9 mouse cellular contexts compared by ENCODE assay signal in the genomic region with DNA sequence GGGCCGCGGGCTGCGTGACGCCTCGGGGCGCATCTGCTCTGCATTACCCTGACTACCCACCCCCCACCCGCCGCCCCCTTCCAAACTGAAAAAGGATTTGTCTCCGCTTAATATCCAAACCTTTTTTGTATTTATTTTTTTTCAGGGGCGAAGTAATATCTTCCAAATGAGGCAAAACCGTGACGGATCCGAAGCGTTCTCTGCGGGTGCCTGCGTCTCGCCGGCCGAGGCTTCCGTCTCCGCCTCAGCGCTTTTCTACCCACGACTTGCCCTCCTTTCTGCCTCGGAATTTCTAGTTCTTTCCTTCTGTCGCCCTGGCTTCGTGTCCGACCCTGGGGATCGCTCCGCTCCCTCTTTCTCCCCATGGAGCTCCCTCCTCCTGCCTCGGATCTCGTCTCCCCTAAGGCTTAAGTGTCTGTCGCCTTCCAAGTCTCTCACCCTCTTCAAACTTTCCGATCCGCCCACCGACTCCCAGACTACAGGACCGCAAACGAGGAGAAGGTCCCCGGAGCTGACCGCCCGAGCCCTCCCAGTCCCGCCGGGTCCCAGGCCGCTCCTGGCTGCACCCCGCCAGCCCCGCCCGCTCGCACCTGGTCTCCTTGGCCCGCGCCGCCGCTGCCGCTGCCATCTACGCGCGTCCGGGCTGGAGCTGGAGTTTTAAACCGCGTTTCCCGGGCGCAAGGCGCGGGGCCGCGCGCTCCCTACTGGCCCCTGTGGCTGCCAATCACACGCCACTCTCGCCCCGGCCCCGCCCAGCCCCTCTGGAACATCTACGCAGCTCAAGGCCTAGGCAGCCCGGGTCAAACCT. TPM values are rescaled to one million over a fixed set of nuclear protein-coding genes. Genes with fewer than 3 reads are reported as not detected.
A peak's percentile ranks its signal among the peaks of the same experiment; 100 is the strongest.
DNase-seq lines count a peak whose midpoint lies in the region; ATAC-seq and TF ChIP-seq lines count a peak whose summit lies in the region.
"Had no signal": no experiment of that assay in that cellular context is flagged by ENCODE, and none has a peak within 500 bp of the region (broad histone marks: within the 10 kb centered on the region; RNA-seq: fewer than 3 reads in every experiment).

Gene Dmbx1, minus strand, starts transcription at position 632 of the 808 bp plus-strand sequence.

- ATAC-seq in forebrain, embryonic 15.5 days (replicated peaks): peak; percentile 33; the same call in 1 of the 2 replicates
- peak; percentile 82 for ATAC-seq in midbrain, embryonic 11.5 days (ENCODE audit: low FRiP score)

- WGBS in cerebellum, adult 2 months: 1% methylated on average over 71 of the region's 71 CpGs
- WGBS in forebrain, embryonic 15.5 days: under 1% methylated on average over 71 of the region's 71 CpGs
- 1% methylated on average over 70 of the region's 71 CpGs for WGBS in midbrain, embryonic 11.5 days

- no peak within 1 kb of the TSS for H3K27ac ChIP-seq in cerebellum, adult 2 months (ENCODE audit: insufficient read depth, low read length)
- no peak within 1 kb of the TSS for H3K27ac ChIP-seq in MEL (ENCODE audit: control insufficient read depth, low read depth, low read length)
- H3K27ac ChIP-seq in forebrain, embryonic 15.5 days (replicated peaks): no peak within 1 kb of the TSS
- peak within 1 kb of the TSS; percentile 44; the same call in 1 of the 2 replicates for H3K27ac ChIP-seq in midbrain, embryonic 11.5 days (ENCODE audit: low read depth, low read length)

- H3K9me3 ChIP-seq in MEL (replicated peaks; ENCODE audit: insufficient read depth, low read length): no peaks in the 10 kb centered on the region
- H3K9me3 ChIP-seq in forebrain, embryonic 15.5 days: no peaks in the 10 kb centered on the region
- H3K9me3 ChIP-seq in midbrain, embryonic 11.5 days (ENCODE audit: control insufficient read depth, low read length): no peaks in the 10 kb centered on the region

- intact Hi-C loops in left cerebral cortex, postnatal 14 days (cut with DNase I): loop anchor here (5.0 to 10.0 kb wide), 2 partner anchors 882 to 1025 kb away; partner anchors contain the start of gene Tal1

- no peak for TF ChIP-seq POLR2A in cerebellum, adult 2 months (IDR thresholded peaks at IDR 0.05; ENCODE audit: borderline replicate concordance, insufficient read depth, low read length)
- no peak for TF ChIP-seq POLR2A in MEL (IDR thresholded peaks at IDR 0.05; ENCODE audit: control insufficient read depth in 1 of 2, insufficient read depth in 1 of 2, low read depth in 1 of 2, low read length in 2 of 2, poor library complexity in 1 of 2)

- peak; percentile 20 to 41 for DNase-seq in cerebellum, adult 2 months
- DNase-seq in cerebellum, adult 9-10 months: no peak
- peak; percentile 80 for DNase-seq in MEL (ENCODE audit: low read depth, low spot score)
- DNase-seq in kidney, postnatal 25 days: peak; percentile 7 to 52
- peak; percentile 99 for DNase-seq in midbrain, embryonic 11.5 days (ENCODE audit: low spot score, missing footprints)
- DNase-seq in spleen, postnatal 4 days (ENCODE audit: low spot score in 2 of 2): no peak
- DNase-seq in left cerebral cortex, postnatal 14 days (ENCODE audit: low spot score in 2 of 2): no peak

- H3K27me3 ChIP-seq in cerebellum, adult 2 months (ENCODE audit: control insufficient read depth, insufficient read depth, low read length): peaks cover 21% of the 10 kb centered on the region; the same call in 1 of the 2 replicates
- H3K27me3 ChIP-seq in MEL (ENCODE audit: control insufficient read depth in 1 of 2, insufficient read depth in 2 of 2, low read length in 2 of 2): peaks cover 0 to 4% of the 10 kb centered on the region in 2 experiments; a peak in 2 of 4 replicates
- peaks cover 90% of the 10 kb centered on the region for H3K27me3 ChIP-seq in forebrain, embryonic 15.5 days
- H3K27me3 ChIP-seq in midbrain, embryonic 11.5 days (ENCODE audit: control insufficient read depth, insufficient read depth, low read length): peaks cover 62% of the 10 kb centered on the region

- TF ChIP-seq CTCF in cerebellum, adult 2 months (IDR thresholded peaks at IDR 0.05; ENCODE audit: borderline replicate concordance, insufficient read depth, low read depth, low read length): no peak
- TF ChIP-seq CTCF in MEL (IDR thresholded peaks at IDR 0.05 in 2 of 3, conservative IDR thresholded peaks at IDR 0.05 in 1 of 3; ENCODE audit: control insufficient read depth in 1 of 3, insufficient read depth in 1 of 3, low read depth in 2 of 3, low read length in 3 of 3, poor library complexity in 1 of 3, severe bottlenecking in 1 of 3): no peak

- no peak for TF ChIP-seq RAD21 in MEL (IDR thresholded peaks at IDR 0.05; ENCODE audit: low read depth, low read length)

- no peak for TF ChIP-seq EP300 in MEL (IDR thresholded peaks at IDR 0.05; ENCODE audit: low read depth in 1 of 2, low read length in 2 of 2)

- peak within 1 kb of the TSS; percentile 70 for H3K9ac ChIP-seq in MEL (ENCODE audit: control insufficient read depth, low read depth, low read length, poor library complexity, severe bottlenecking)
- H3K9ac ChIP-seq in forebrain, embryonic 15.5 days (replicated peaks): no peak within 1 kb of the TSS
- H3K9ac ChIP-seq in midbrain, embryonic 11.5 days (ENCODE audit: low read length): peak within 1 kb of the TSS; percentile 66

- H3K36me3 ChIP-seq in MEL (ENCODE audit: control insufficient read depth in 1 of 2, insufficient read depth in 2 of 2, low read length in 2 of 2): no peaks in the 10 kb centered on the region
- H3K36me3 ChIP-seq in forebrain, embryonic 15.5 days: no peaks in the 10 kb centered on the region
- no peaks in the 10 kb centered on the region for H3K36me3 ChIP-seq in midbrain, embryonic 11.5 days (ENCODE audit: control insufficient read depth, insufficient read depth, low read length)

- peaks cover 4% of the 10 kb centered on the region; the same call in 1 of the 2 replicates for H3K4me1 ChIP-seq in cerebellum, adult 2 months (ENCODE audit: control insufficient read depth, insufficient read depth, low read length)
- no peaks in the 10 kb centered on the region for H3K4me1 ChIP-seq in MEL (ENCODE audit: control insufficient read depth in 1 of 2, insufficient read depth in 2 of 2, low read length in 2 of 2)
- H3K4me1 ChIP-seq in forebrain, embryonic 15.5 days: peaks cover 23% of the 10 kb centered on the region
- H3K4me1 ChIP-seq in midbrain, embryonic 11.5 days (ENCODE audit: control insufficient read depth, insufficient read depth, low read length): peaks cover 60% of the 10 kb centered on the region

- peak within 1 kb of the TSS; percentile 43 for H3K4me2 ChIP-seq in forebrain, embryonic 15.5 days (replicated peaks)
- H3K4me2 ChIP-seq in midbrain, embryonic 11.5 days: peak within 1 kb of the TSS; percentile 64

- H3K4me3 ChIP-seq in cerebellum, adult 2 months (replicated peaks; ENCODE audit: insufficient read depth, low read depth, low read length): peak within 1 kb of the TSS; percentile 13
- peak within 1 kb of the TSS; percentile 41 to 77 for H3K4me3 ChIP-seq in MEL (ENCODE audit: control insufficient read depth in 1 of 2, insufficient read depth in 1 of 2, low read depth in 2 of 2, low read length in 2 of 2)
- H3K4me3 ChIP-seq in forebrain, embryonic 15.5 days: peak within 1 kb of the TSS; percentile 24
- H3K4me3 ChIP-seq in midbrain, embryonic 11.5 days (ENCODE audit: low read depth, low read length): peak within 1 kb of the TSS; percentile 57

- no peaks in the 10 kb centered on the region for H3K79me2 ChIP-seq in MEL (ENCODE audit: control insufficient read depth, insufficient read depth, low read length, poor library complexity)

TF ChIP-seq in MEL, 35 proteins besides CTCF, POLR2A, EP300 and RAD21:
- TF ChIP-seq BHLHE40 (IDR thresholded peaks at IDR 0.05; ENCODE audit: borderline replicate concordance, low read depth, low read length): no peak
- no peak for TF ChIP-seq ETS1 (IDR thresholded peaks at IDR 0.05; ENCODE audit: low read depth, low read length)
- TF ChIP-seq ZMIZ1 (IDR thresholded peaks at IDR 0.05; ENCODE audit: low read depth, low read length): no peak
- TF ChIP-seq MAX (IDR thresholded peaks at IDR 0.05; ENCODE audit: low read length): no peak
- no peak for TF ChIP-seq NELFE (IDR thresholded peaks at IDR 0.05; ENCODE audit: low read depth, low read length)
- TF ChIP-seq NRF1 (IDR thresholded peaks at IDR 0.05; ENCODE audit: insufficient read depth, low read depth, low read length, poor library complexity, severe bottlenecking): no peak
- TF ChIP-seq MXI1 (IDR thresholded peaks at IDR 0.05; ENCODE audit: low read depth, low read length): no peak
- no peak for TF ChIP-seq UBTF (IDR thresholded peaks at IDR 0.05; ENCODE audit: borderline replicate concordance, insufficient read depth, low read depth, low read length)
- TF ChIP-seq USF1 (IDR thresholded peaks at IDR 0.05; ENCODE audit: low read depth, low read length): no peak
- TF ChIP-seq HCFC1 (IDR thresholded peaks at IDR 0.05; ENCODE audit: low read depth, low read length): no peak
- TF ChIP-seq E2F4 (IDR thresholded peaks at IDR 0.05; ENCODE audit: borderline replicate concordance, low read depth, low read length): no peak
- no peak for TF ChIP-seq MAZ (IDR thresholded peaks at IDR 0.05; ENCODE audit: low read depth, low read length)
- TF ChIP-seq USF2 (IDR thresholded peaks at IDR 0.05; ENCODE audit: borderline replicate concordance in 1 of 2, insufficient read depth in 1 of 2, low read depth in 1 of 2, low read length in 2 of 2): no peak
- no peak for TF ChIP-seq MYB (IDR thresholded peaks at IDR 0.05; ENCODE audit: low read depth, low read length)
- no peak for TF ChIP-seq MYC (IDR thresholded peaks at IDR 0.05; ENCODE audit: low read depth, low read length)
- no peak for TF ChIP-seq JUND (IDR thresholded peaks at IDR 0.05; ENCODE audit: low read depth, low read length)
- no peak for TF ChIP-seq POLR2AphosphoS2 (IDR thresholded peaks at IDR 0.05; ENCODE audit: low read length)
- no peak for TF ChIP-seq MAFK (IDR thresholded peaks at IDR 0.05; ENCODE audit: borderline replicate concordance, low read depth, low read length)
- TF ChIP-seq TCF12 (IDR thresholded peaks at IDR 0.05; ENCODE audit: low read depth, low read length): no peak

RNA-seq across cellular contexts. Expression of gene Dmbx1, which starts in this region (rescaled TPM):
- 1.3 TPM in 2 replicates for polyA plus RNA-seq in cerebellum, adult 2 months (2012; rRNA removed)
- 0.16 and 0.19 TPM in 2 replicates for total RNA-seq in MEL (2012; rRNA removed)
- polyA plus RNA-seq in MEL (2012; ENCODE audit: insufficient read depth in 1 of 2, insufficient read length in 2 of 2, low read depth in 1 of 2, low replicate concordance in 2 of 2, missing spikeins in 1 of 2): 1 to 10 TPM in 1 of 2 experiments, not detected in 1; 2.3 TPM
- polyA plus RNA-seq in forebrain, embryonic 15.5 days (2015; fragmentation: Nextera tagmentation; extraction: Ambion mirVana): 0.23 TPM in 1 of 2 replicates, not detected in the other
- 15.1 and 15.9 TPM in 2 replicates for polyA plus RNA-seq in midbrain, embryonic 11.5 days (2014; fragmentation: Nextera tagmentation; extraction: Ambion mirVana)
- total RNA-seq in left cerebral cortex, postnatal 14 days (2021): under 1 TPM in 1 of 2 experiments, not detected in 1; 0.18 TPM
- polyA plus RNA-seq: gonadal fat pad, adult 2 months had no signal

Comparison
In these comparisons a context has a peak if more than half of its experiments do, and no peak if none do; other contexts are left out.
1. DNase-seq: peak in cerebellum, adult 2 months (2 of 2), MEL (single experiment), kidney, postnatal 25 days (2 of 2) and midbrain, embryonic 11.5 days (single experiment); none in cerebellum, adult 9-10 months (single experiment), spleen, postnatal 4 days (0 of 2) and left cerebral cortex, postnatal 14 days (0 of 2).
2. Peak in ATAC-seq, H3K4me3 ChIP-seq and H3K4me2 ChIP-seq in forebrain, embryonic 15.5 days; RNA of the gene not detected or under 1 TPM.
3. Peak in every context shown above with its lines, with median percentiles within 50 percentile points of each other: H3K4me3 ChIP-seq.